Mouse (Mus musculus): ENCODE results near the gene Chil1.

Gene Chil1

DNA sequence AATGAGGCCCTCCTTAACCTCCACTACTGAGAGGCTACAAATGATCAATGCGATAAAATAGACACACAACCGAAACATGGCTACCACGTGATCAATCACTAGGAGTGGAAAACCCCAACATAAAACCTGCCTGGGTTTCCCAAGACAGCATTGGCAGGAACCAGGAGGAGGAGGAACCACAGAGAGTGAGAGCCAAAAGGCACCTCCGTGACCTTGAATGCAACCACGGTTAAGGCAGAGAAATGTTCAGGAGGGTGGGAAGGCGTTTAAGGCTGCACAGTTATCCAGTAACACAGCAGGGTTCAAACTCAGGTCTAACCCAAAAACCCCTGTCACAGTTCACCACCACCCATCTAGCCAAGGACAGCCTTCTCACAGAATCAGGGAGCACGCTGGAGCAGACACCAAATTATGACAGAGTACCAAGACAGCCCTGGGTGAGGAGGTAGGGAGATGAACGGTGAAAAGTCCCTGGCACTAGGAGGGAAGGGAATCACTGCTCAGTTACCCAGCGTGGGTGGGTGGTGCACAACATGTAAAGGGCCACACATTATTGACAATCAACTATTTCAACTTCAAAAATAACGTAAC is 48.8 kb downstream of the Chil1 start:
- DNase-seq (ENCODE audit: low spot score in 2 of 2), result no peak

DNA sequence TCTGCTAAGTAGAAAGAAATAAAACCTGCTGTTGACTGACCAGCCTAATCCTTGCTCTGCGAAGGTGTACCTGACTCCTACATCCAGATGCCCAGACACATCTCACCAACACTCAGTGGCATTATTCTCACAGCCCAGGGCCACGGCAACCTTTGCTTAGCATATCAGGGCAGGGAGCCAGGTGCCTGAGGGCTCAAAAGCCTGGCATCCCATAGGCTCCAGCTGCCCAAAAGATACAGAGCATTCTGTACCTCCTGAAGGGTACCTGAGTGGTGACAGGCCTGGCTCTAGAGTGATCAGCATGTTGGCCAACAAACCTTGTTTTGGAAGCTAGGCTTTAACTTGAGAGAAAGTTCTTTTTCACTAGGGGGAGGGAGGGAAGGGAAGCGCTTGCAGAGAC is 49.3 kb downstream of the Chil1 start:
- DNase-seq (ENCODE audit: low spot score in 2 of 2), result no peak

DNA sequence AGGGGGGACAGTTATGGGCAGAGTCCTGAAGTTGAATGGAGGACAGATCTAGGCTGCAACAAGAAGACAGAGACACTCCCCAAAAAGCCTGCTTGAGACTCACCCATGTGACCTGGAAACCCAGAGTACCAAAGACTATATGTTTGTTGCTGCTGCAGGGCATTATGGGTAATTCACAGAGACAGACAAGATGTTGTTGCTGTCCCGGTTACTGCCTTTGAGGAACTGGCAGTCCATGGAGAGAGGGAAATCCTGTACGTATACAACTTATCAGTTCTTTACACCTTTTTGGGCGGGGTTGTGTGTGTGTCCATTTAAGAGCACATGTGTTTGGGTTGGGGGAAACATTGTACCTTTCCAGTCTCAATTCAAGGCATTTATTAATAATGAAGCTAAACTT is 49.7 kb downstream of the Chil1 start:
- DNase-seq (ENCODE audit: low spot score in 2 of 2), result no peak

DNA sequence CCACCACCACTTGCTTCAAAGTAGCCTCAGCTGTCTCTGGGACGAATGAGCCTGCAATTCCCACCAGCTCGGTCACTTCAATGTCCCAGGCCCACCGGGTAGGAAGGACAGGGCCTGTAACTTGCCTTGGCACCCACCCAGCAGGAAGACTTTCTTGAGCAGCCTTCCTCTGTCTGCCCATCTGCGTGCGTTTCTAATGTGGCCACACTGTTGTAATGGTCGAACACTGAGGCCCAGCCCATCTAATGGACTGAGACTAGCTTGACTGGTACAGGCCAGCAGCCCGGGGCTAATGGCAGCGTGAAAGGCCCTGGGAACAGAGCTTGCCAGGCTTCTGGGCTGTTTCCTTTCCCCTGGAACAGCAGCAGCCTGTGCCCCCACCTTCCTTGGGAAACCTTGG is 50.4 kb downstream of the Chil1 start:
- no peak for DNase-seq (ENCODE audit: low spot score in 2 of 2)

DNA sequence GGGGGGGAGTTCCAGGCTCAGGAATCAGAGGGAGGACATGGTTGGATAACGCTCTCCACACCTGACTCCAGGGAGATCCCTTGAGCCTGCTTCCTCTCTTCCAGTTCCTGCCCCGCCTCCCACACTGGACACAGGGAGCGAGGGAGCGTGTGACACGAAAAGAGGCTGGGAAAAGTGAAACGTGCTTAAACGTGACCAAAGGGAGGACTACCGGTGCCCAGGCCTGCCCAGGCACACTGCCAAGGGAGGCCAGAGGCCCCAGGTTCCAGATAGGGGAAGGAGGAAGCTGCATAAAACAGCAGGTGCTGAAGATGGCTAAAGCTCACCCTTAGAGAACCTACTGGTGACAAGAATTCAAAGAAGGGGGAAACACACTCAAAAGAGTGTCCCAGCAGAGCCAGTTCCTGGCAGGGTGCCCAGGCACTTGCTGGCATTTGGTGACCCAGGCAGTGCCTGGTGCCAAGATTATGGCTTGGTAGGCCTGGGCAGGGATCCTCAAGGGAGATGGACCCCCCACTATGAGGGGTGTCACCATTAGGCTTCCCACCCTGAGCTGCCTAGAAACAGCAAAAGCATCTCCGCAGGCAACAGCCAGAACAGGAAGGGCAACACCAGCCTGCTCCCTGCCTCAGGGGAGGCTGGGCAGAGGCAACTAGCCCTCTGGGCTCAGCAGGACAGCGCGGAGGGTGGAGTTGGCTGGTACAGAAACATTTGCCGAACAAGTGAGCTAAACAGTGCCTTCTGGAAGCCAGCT is 51.0 kb downstream of the Chil1 start:
- no peak for DNase-seq (ENCODE audit: low spot score in 2 of 2)

DNA sequence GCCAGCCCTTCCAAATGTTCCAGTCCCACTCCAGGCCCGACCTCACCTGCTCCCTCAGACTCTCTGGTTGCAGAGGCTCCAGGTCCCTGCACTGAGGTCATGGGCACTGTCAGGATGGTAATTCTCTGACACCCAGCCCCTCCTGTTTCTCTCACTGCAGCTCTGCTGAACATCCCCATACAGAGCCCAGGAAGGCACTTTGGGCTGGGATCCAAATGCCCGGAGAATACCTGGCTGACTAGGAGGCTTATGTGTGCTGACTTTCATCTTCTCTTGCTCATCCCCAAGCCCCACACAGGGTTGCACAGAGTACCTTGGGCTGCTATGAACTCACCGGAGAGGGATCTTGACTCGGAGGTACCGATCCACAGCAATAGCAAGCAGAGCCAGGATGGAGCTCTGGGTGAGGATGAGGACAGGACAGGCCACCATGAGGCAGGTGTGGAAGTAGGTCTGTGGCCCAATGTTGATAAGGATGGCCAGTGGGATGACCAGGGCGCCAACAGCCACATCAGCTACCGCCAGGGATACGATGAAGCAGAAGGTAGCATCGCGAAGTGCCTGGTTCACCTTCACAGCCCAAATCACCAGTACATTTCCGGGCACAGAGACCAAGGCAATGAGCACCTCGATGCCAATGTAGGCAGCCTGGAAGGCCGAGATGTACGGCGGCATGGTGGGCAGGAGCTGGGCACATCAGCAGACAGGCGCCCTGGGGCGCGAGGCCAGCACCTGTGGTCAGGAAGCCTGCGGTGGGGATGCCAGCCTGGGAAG is 51.9 kb downstream of the Chil1 start:
- no peak for DNase-seq (ENCODE audit: low spot score in 2 of 2)

DNA sequence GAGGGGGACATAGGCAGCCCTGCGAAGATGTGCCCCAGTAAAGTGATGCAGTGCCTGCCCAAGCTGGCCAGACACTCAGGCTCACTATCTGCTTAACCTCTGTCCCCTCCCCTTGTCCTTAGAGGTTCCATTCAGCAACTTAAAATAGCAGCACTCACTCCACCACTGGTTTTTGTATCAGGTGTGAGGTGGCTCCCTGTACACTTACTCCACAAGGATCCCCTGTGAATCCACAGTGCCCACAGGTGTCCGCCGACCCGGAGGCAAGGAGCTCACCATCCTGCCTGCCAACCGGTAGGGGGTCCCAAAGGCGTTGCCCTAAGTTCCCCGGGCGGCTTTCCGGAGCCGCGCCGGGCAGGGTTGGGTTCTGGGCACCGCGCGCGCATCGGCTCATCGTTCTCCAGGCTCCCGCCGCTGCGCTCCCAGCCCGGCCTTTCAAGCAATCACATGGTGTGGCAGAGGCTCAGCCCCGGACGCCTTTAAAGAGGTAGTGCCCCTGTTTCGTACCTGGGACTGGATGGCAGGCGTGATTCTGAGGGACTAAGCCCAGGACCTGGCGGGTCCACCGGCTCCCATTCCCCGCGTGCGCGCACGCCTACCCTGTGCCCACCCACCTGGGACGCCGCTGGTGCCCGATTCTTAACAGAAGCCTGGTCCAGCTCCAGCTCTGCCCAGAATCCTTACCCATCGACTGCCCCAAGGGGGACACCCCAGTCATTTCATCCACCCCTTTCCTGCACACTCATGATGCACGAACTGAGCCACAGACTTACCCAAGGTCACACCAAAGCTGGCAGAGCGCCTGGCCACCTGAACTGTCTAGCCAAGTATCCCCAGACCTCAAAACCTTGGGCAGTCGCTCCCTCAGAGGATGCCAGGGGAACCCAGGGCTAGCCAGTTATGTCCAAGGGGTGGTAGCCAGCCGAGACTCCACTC is 52.7 kb downstream of the Chil1 start:
- no peak for DNase-seq (ENCODE audit: low spot score in 2 of 2)

DNA sequence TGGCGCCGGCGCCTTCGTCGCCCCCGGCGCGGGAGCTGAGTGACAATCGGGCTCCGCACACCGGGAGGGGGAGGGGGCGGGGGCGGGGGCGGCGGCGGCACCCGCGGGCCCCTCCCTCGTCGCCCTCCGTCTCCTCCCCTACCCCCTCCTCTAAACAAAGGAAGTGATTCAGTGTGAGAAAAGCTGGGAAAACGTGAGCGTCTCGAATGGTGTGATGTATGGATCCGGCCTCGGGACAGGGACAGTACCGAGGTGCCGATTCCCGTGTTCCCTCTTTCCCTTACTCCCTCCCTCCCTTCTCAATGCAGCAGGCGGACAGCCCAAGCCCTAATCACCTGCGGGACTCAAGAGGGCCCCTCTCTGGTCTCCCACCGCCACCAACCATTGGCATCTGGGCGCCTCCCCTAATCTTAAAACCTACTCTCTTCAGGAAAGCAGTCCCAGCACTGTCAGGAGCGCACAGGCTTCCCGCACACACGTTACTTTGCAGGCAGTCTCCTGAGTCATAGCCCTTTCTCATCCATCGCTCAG is 53.5 kb downstream of the Chil1 start, which contains the start of gene Adora1:
TSS of gene Adora1 (minus strand) at position 41 of the 531 bp plus-strand sequence.
- no peak for DNase-seq (ENCODE audit: low spot score in 2 of 2)

DNA sequence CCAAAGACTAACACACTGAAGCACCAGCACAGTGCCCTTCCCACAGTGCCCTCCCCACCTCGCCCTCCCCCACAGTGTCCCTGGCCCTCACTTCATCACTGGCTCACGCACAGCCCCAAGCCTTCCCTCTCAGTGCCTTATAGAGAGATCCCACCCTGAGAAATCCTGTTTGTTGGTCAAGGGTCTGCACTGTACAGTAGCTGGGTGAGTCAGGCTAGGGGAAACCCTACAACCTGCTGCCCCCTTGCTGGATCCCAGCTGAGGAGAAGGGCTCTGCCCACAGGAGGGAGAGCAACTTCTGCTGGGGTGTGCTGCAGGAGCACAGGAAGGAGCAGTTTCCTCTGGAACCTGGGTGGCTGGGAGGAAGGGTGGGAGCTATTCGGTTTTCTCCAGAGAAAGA is 54.2 kb downstream of the Chil1 start:
- no peak for DNase-seq (ENCODE audit: low spot score in 2 of 2)

DNA sequence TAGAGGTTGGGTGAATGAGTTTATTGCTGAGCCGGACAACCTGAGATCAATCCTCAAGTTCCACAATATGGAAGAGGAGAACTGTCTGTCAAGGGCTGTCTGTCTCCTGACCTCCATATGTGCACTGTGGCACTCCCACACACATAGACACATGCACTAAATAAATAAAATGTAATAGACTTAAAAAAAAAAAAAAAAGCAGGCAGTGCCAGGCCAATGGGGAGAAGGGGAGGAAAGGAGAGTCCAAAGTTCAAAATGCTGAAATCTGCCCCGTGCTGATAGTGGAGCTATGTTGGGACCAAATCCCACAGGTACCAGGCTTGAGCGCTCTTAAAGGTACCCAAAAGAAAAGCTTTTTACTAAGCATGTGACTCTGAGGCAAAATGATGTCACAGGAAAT is 55.5 kb downstream of the Chil1 start:
- no peak for DNase-seq (ENCODE audit: low spot score in 2 of 2)
